Mouse (Mus musculus) ovary, postnatal 36 days (tissue): ENCODE measurements around the gene Ces2c.
"Not testable (repeated sequence)": the region's sequence is repeated elsewhere in the genome, so short reads cannot be mapped to it uniquely, and the experiment has no call there.

Experiments
- DNase-seq: peaks from one replicate; pipeline ENCODE4 v3.0.0; 2022; ENCODE audit warnings: low spot score, mixed read lengths

Ces2c gene

GRCm38 (mm10) chr8:104846831-104847230, at the start of gene Ces2c:
Gene Ces2c, plus strand, starts transcription at chr8:104847068.
- no peak for DNase-seq

GRCm38 (mm10) chr8:104799385-104799784, 47.5 kb upstream of the Ces2c start:
- no peak for DNase-seq

GRCm38 (mm10) chr8:104806127-104806526, 40.7 kb upstream of the Ces2c start:
- DNase-seq: no peak

- DNase-seq: peak; percentile 23
These were observed 38.1 kb upstream of the Ces2c start for GRCm38 (mm10) chr8:104808542-104809413.

- DNase-seq: no peak
These were observed 37.4 kb upstream of the Ces2c start for GRCm38 (mm10) chr8:104809436-104809835.

- DNase-seq: no peak
These were observed 20.0 kb upstream of the Ces2c start for GRCm38 (mm10) chr8:104826912-104827311.

GRCm38 (mm10) chr8:104828221-104828620, 18.6 kb upstream of the Ces2c start:
- no peak for DNase-seq

GRCm38 (mm10) chr8:104831440-104831839, 15.4 kb upstream of the Ces2c start, which contains the start of gene Ces2b:
Gene Ces2b, plus strand, starts transcription at chr8:104831572.
- no peak for DNase-seq

GRCm38 (mm10) chr8:104841360-104842078, 5.3 kb upstream of the Ces2c start:
- no peak for DNase-seq

- DNase-seq: no peak
These were observed 1.0 kb downstream of the Ces2c start for GRCm38 (mm10) chr8:104847741-104848462.

GRCm38 (mm10) chr8:104866844-104867531, 20.1 kb downstream of the Ces2c start:
- not testable (repeated sequence) for DNase-seq

- not testable (repeated sequence) for DNase-seq
These were observed 22.0 kb downstream of the Ces2c start for GRCm38 (mm10) chr8:104868876-104869275.

- not testable (repeated sequence) for DNase-seq
These were observed 39.5 kb downstream of the Ces2c start for GRCm38 (mm10) chr8:104886223-104886926.

- DNase-seq: no peak
These were observed 54.9 kb downstream of the Ces2c start for GRCm38 (mm10) chr8:104901746-104902145.
